In the genomic region with DNA sequence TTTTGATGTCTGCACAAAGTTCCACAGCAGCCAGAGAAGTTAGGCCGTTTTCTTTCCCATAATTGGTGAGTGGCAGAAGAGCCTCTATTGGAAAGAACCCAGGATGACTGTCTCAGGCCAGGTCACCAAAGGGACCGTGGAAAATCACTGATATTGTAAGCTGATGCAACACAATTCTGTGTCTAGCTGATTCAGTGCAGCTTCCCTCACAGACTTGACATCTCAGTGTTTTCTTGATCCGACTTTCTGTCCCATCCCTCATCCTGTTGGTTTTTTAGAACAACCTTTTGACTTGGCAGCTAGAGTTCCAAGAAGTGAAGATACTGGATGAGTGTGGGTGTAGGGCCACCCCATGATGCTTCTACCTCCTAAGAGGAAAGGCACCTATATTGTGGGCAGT, we compare ENCODE assay signal across 25 mouse cellular contexts.
A peak's percentile ranks its signal among the peaks of the same experiment; 100 is the strongest.
DNase-seq lines count a peak whose midpoint lies in the region; ATAC-seq and TF ChIP-seq lines count a peak whose summit lies in the region.
"Had no signal": no experiment of that assay in that cellular context is flagged by ENCODE, and none has a peak within 500 bp of the region (broad histone marks: within the 10 kb centered on the region; RNA-seq: fewer than 3 reads in every experiment).

No protein-coding gene starts in this region.

- H3K9ac ChIP-seq in heart, adult 2 months (ENCODE audit: low read depth, low read length), result no peak overlapping the region
- H3K9ac ChIP-seq in heart, embryonic 11.5 days (ENCODE audit: low read depth, low read length), result no peak overlapping the region
- H3K9ac ChIP-seq in liver, adult 2 months (ENCODE audit: low read depth, low read length), result no peak overlapping the region
- H3K9ac ChIP-seq: embryonic facial prominence, embryonic 12.5 days; forebrain, embryonic 13.5 days; forebrain, embryonic 15.5 days; forebrain, postnatal 0 days had no signal

- intact Hi-C loops in heart, adult 2 months (cut with DNase I), result no loop called here

- H3K9me3 ChIP-seq in heart, embryonic 11.5 days (replicated peaks; ENCODE audit: control insufficient read depth, low read length), result no peaks in the 10 kb centered on the region
- H3K9me3 ChIP-seq: embryonic facial prominence, embryonic 10.5 days; embryonic facial prominence, embryonic 12.5 days; forebrain, embryonic 13.5 days; forebrain, embryonic 15.5 days; G1E had no signal

- H3K4me1 ChIP-seq in heart, adult 2 months (ENCODE audit: control insufficient read depth, insufficient read depth, low read length), result peaks cover 4% of the 10 kb centered on the region
- no peaks in the 10 kb centered on the region for H3K4me1 ChIP-seq in heart, embryonic 11.5 days (ENCODE audit: control insufficient read depth, insufficient read depth, low read length)
- H3K4me1 ChIP-seq in liver, adult 2 months (ENCODE audit: control insufficient read depth, insufficient read depth, low read length), result no peaks in the 10 kb centered on the region; the same call in none of the 2 replicates
- H3K4me1 ChIP-seq: embryonic facial prominence, embryonic 10.5 days; embryonic facial prominence, embryonic 12.5 days; forebrain, embryonic 13.5 days; forebrain, embryonic 15.5 days had no signal

- H3K27me3 ChIP-seq in heart, adult 2 months (ENCODE audit: control insufficient read depth, insufficient read depth, low read length), result no peaks in the 10 kb centered on the region
- no peaks in the 10 kb centered on the region for H3K27me3 ChIP-seq in heart, embryonic 11.5 days (ENCODE audit: control insufficient read depth, insufficient read depth, low read length)
- H3K27me3 ChIP-seq in liver, adult 2 months (ENCODE audit: control insufficient read depth, insufficient read depth, low read length), result no peaks in the 10 kb centered on the region
- H3K27me3 ChIP-seq: CH12.LX; embryonic facial prominence, embryonic 12.5 days; forebrain, embryonic 13.5 days; forebrain, embryonic 15.5 days; Patski had no signal

- TF ChIP-seq EP300 in heart, adult 2 months (IDR thresholded peaks at IDR 0.05; ENCODE audit: insufficient read depth, low read depth, low read length), result no peak

- ATAC-seq in heart, embryonic 11.5 days (replicated peaks; ENCODE audit: insufficient number of reproducible peaks, low FRiP score, low TSS enrichment), result no peak
- ATAC-seq: activated CD4-positive, CD25-positive, alpha-beta regulatory T cell, adult 4 months; CD4-positive, CD25-positive, alpha-beta regulatory T cell, adult 4 months; forebrain, embryonic 13.5 days; forebrain, embryonic 15.5 days; forebrain, postnatal 0 days; Patski had no signal

- peak; percentile 38 for DNase-seq in adrenal gland, adult 2 months
- DNase-seq in adrenal gland, adult 18-20 months (ENCODE audit: low spot score in 2 of 2), result no peak
- DNase-seq in heart, adult 2 months, result no peak
- DNase-seq in liver, adult 2 months (ENCODE audit: extremely low read depth, low read depth, low spot score), result peak; percentile 26
- DNase-seq in liver, result no peak
- DNase-seq in lung, postnatal 14 days, result no peak
- DNase-seq: adrenal gland, postnatal 14 days; adrenal gland, postnatal 36 days; B cell, adult 2 months; cerebellum, adult 11-12 months; cerebellum, adult 2 months; cerebellum, adult 9-10 months; cerebellum, postnatal 10 days; cerebellum, postnatal 25 days; forebrain, postnatal 0 days had no signal

- 56% methylated on average over 3 of the region's 3 CpGs for WGBS in heart, adult 2 months
- WGBS in heart, embryonic 11.5 days (ENCODE audit: insufficient replicate concordance), result 72% methylated on average over 3 of the region's 3 CpGs
- WGBS in liver, adult 2 months, result 60% methylated on average over 3 of the region's 3 CpGs

- peaks cover 6% of the 10 kb centered on the region for H3K36me3 ChIP-seq in heart, adult 2 months (ENCODE audit: control insufficient read depth, insufficient read depth, low read length)
- no peaks in the 10 kb centered on the region for H3K36me3 ChIP-seq in heart, embryonic 11.5 days (ENCODE audit: control insufficient read depth, insufficient read depth, low read length)
- H3K36me3 ChIP-seq in liver, adult 2 months (ENCODE audit: control insufficient read depth, insufficient read depth, low read length), result no peaks in the 10 kb centered on the region
- H3K36me3 ChIP-seq: embryonic facial prominence, embryonic 10.5 days; embryonic facial prominence, embryonic 12.5 days; forebrain, embryonic 15.5 days; G1E had no signal

- H3K4me3 ChIP-seq in heart, adult 2 months, result no peak overlapping the region
- no peak overlapping the region for H3K4me3 ChIP-seq in heart, embryonic 11.5 days (ENCODE audit: low read depth, low read length)
- H3K4me3 ChIP-seq in liver, adult 2 months (ENCODE audit: insufficient read depth, low read depth, low read length), result no peak overlapping the region
- H3K4me3 ChIP-seq: embryonic facial prominence, embryonic 10.5 days; embryonic facial prominence, embryonic 12.5 days; forebrain, embryonic 13.5 days; forebrain, embryonic 15.5 days had no signal

- peaks cover 11% of the 10 kb centered on the region for H3K79me2 ChIP-seq in heart, adult 2 months (replicated peaks; ENCODE audit: control insufficient read depth, insufficient read depth, low read length)
- no peaks in the 10 kb centered on the region for H3K79me2 ChIP-seq in liver, adult 2 months (ENCODE audit: control insufficient read depth, insufficient read depth, low read length)

- peak overlapping the region; percentile 15; the same call in 1 of the 2 replicates for H3K27ac ChIP-seq in heart, adult 2 months
- no peak overlapping the region for H3K27ac ChIP-seq in heart, embryonic 11.5 days (ENCODE audit: low read depth, low read length)
- H3K27ac ChIP-seq in liver, adult 2 months (replicated peaks; ENCODE audit: insufficient read depth, low read depth, low read length), result no peak overlapping the region
- H3K27ac ChIP-seq: embryonic facial prominence, embryonic 10.5 days; embryonic facial prominence, embryonic 12.5 days; forebrain, embryonic 13.5 days; forebrain, embryonic 15.5 days had no signal

- no peak for TF ChIP-seq POLR2A in heart, adult 2 months (IDR thresholded peaks at IDR 0.05; ENCODE audit: insufficient read depth, low read depth, low read length)
- no peak for TF ChIP-seq POLR2A in liver, adult 2 months (IDR thresholded peaks at IDR 0.05; ENCODE audit: extremely low read depth, insufficient read depth, low read length)

- no peak overlapping the region for H3K4me2 ChIP-seq in heart, embryonic 11.5 days
- H3K4me2 ChIP-seq: embryonic facial prominence, embryonic 12.5 days; forebrain, embryonic 13.5 days; forebrain, embryonic 15.5 days had no signal

- TF ChIP-seq CTCF in heart, adult 2 months (IDR thresholded peaks at IDR 0.05), result no peak
- TF ChIP-seq CTCF in liver, adult 2 months (IDR thresholded peaks at IDR 0.05; ENCODE audit: low read depth, low read length), result no peak

Comparison
In these comparisons a context has a peak if more than half of its experiments do, and no peak if none do; other contexts are left out.
1. DNase-seq: peak in adrenal gland, adult 2 months (single experiment) and liver, adult 2 months (single experiment); none in adrenal gland, adult 18-20 months (0 of 2), heart, adult 2 months (0 of 2), liver (single experiment) and lung, postnatal 14 days (single experiment).